Mouse (Mus musculus): Measurements from ENCODE around the gene Sh3d19. TPM values are rescaled to one million over a fixed set of nuclear protein-coding genes. Genes with fewer than 3 reads are reported as not detected.
"Not testable (repeated sequence)": the region's sequence is repeated elsewhere in the genome, so short reads cannot be mapped to it uniquely, and the experiment has no call there.

Gene Sh3d19
- polyA plus RNA-seq, 1 experiment from 2014 or later, result 15.6 TPM

GRCm38 (mm10) chr3:85952696-85953283 lies 18.1 kb upstream of the Sh3d19 start:
- Histone ChIP-seq H3K36me3 (replicated peaks) (no peaks in the 10 kb centered on the region), H3K4me2 (no peak overlapping the region), H3K4me1 (no peaks in the 10 kb centered on the region), H3K27me3 (replicated peaks) (no peaks in the 10 kb centered on the region), H3K9me3 (no peaks in the 10 kb centered on the region), H3K27ac (no peak overlapping the region), H3K4me3 (no peak overlapping the region), H3K9ac (no peak overlapping the region)
- ATAC-seq (replicated peaks), result no peak
- WGBS, result 90% methylated on average over 10 of the region's 10 CpGs

- no peak overlapping the region for H3K4me2 ChIP-seq
- no peak for ATAC-seq (replicated peaks)
- no peaks in the 10 kb centered on the region for H3K9me3 ChIP-seq
- no peak overlapping the region for H3K4me3 ChIP-seq
- H3K9ac ChIP-seq, result no peak overlapping the region
- 72% methylated on average over 9 of the region's 9 CpGs for WGBS
- H3K27ac ChIP-seq, result no peak overlapping the region
- H3K36me3 ChIP-seq (replicated peaks), result no peaks in the 10 kb centered on the region
- H3K4me1 ChIP-seq, result no peaks in the 10 kb centered on the region
- no peaks in the 10 kb centered on the region for H3K27me3 ChIP-seq (replicated peaks)
These were observed 15.6 kb upstream of the Sh3d19 start for GRCm38 (mm10) chr3:85955269-85955668.

- Histone ChIP-seq H3K36me3 (replicated peaks) (no peaks in the 10 kb centered on the region), H3K27me3 (replicated peaks) (no peaks in the 10 kb centered on the region), H3K4me3 (no peak overlapping the region), H3K4me2 (no peak overlapping the region), H3K27ac (no peak overlapping the region), H3K9me3 (no peaks in the 10 kb centered on the region), H3K9ac (no peak overlapping the region), H3K4me1 (no peaks in the 10 kb centered on the region)
- WGBS, result 83% methylated on average over 5 of the region's 5 CpGs
- ATAC-seq (replicated peaks), result no peak
These were observed 15.2 kb upstream of the Sh3d19 start for GRCm38 (mm10) chr3:85955704-85956103.

GRCm38 (mm10) chr3:85959669-85960068 lies 11.2 kb upstream of the Sh3d19 start:
- H3K9me3 ChIP-seq, result peaks cover 4% of the 10 kb centered on the region; the same call in 1 of the 2 replicates
- H3K27ac ChIP-seq, result no peak overlapping the region
- no peaks in the 10 kb centered on the region for H3K4me1 ChIP-seq
- 100% methylated on average over 1 of the region's 1 CpGs for WGBS
- H3K36me3 ChIP-seq (replicated peaks), result no peaks in the 10 kb centered on the region
- no peak overlapping the region for H3K4me3 ChIP-seq
- H3K4me2 ChIP-seq, result no peak overlapping the region
- ATAC-seq (replicated peaks), result no peak
- no peak overlapping the region for H3K9ac ChIP-seq
- no peaks in the 10 kb centered on the region for H3K27me3 ChIP-seq (replicated peaks)

- 50% methylated on average over 5 of the region's 5 CpGs for WGBS
- H3K27ac ChIP-seq, result no peak overlapping the region
- no peak for ATAC-seq (replicated peaks)
- H3K4me1 ChIP-seq, result no peaks in the 10 kb centered on the region
- no peak overlapping the region for H3K4me2 ChIP-seq
- H3K27me3 ChIP-seq (replicated peaks), result no peaks in the 10 kb centered on the region
- no peak overlapping the region for H3K4me3 ChIP-seq
- H3K9me3 ChIP-seq, result peaks cover 4% of the 10 kb centered on the region; the same call in 1 of the 2 replicates
- H3K36me3 ChIP-seq (replicated peaks), result no peaks in the 10 kb centered on the region
- H3K9ac ChIP-seq, result no peak overlapping the region
These were observed 9.8 kb upstream of the Sh3d19 start for GRCm38 (mm10) chr3:85961134-85961533.

- Histone ChIP-seq H3K4me1 (peaks cover 4% of the 10 kb centered on the region), H3K4me3 (no peak overlapping the region), H3K36me3 (replicated peaks) (no peaks in the 10 kb centered on the region), H3K9ac (no peak overlapping the region), H3K27me3 (replicated peaks) (no peaks in the 10 kb centered on the region), H3K9me3 (peaks cover 4% of the 10 kb centered on the region; the same call in 1 of the 2 replicates), H3K27ac (no peak overlapping the region), H3K4me2 (no peak overlapping the region)
- ATAC-seq (replicated peaks), result no peak
- 90% methylated on average over 4 of the region's 4 CpGs for WGBS
These were observed 5.4 kb upstream of the Sh3d19 start for GRCm38 (mm10) chr3:85965479-85965878.

- Histone ChIP-seq H3K4me3 (no peak overlapping the region), H3K27me3 (replicated peaks) (no peaks in the 10 kb centered on the region), H3K36me3 (replicated peaks) (no peaks in the 10 kb centered on the region), H3K4me2 (no peak overlapping the region), H3K9me3 (no peaks in the 10 kb centered on the region), H3K4me1 (peaks cover 16% of the 10 kb centered on the region), H3K27ac (no peak overlapping the region), H3K9ac (no peak overlapping the region)
- ATAC-seq (replicated peaks), result no peak
- WGBS, result 88% methylated on average over 8 of the region's 8 CpGs
These were observed 1.9 kb upstream of the Sh3d19 start for GRCm38 (mm10) chr3:85969040-85969439.

- 4% methylated on average over 13 of the region's 13 CpGs for WGBS
- Histone ChIP-seq H3K4me2 (peak overlapping the region; percentile 65), H3K4me3 (peak overlapping the region; percentile 64), H3K27me3 (replicated peaks) (no peaks in the 10 kb centered on the region), H3K36me3 (replicated peaks) (no peaks in the 10 kb centered on the region), H3K9ac (peak overlapping the region; percentile 79), H3K4me1 (peaks cover 16% of the 10 kb centered on the region), H3K27ac (no peak overlapping the region), H3K9me3 (no peaks in the 10 kb centered on the region)
- ATAC-seq (replicated peaks), result peak; percentile 50
These were observed 678 bp downstream of the Sh3d19 start for GRCm38 (mm10) chr3:85971599-85971975.

GRCm38 (mm10) chr3:85973376-85974140 lies 2.6 kb downstream of the Sh3d19 start:
- no peak for ATAC-seq (replicated peaks)
- Histone ChIP-seq H3K27ac (no peak overlapping the region), H3K4me1 (peaks cover 16% of the 10 kb centered on the region), H3K4me2 (no peak overlapping the region), H3K9me3 (no peaks in the 10 kb centered on the region), H3K9ac (no peak overlapping the region), H3K27me3 (replicated peaks) (no peaks in the 10 kb centered on the region), H3K36me3 (replicated peaks) (no peaks in the 10 kb centered on the region), H3K4me3 (no peak overlapping the region)
- 90% methylated on average over 10 of the region's 10 CpGs for WGBS

- H3K4me2 ChIP-seq, result no peak overlapping the region
- no peak overlapping the region for H3K9ac ChIP-seq
- ATAC-seq (replicated peaks), result no peak
- no peaks in the 10 kb centered on the region for H3K27me3 ChIP-seq (replicated peaks)
- no peaks in the 10 kb centered on the region for H3K9me3 ChIP-seq
- no peak overlapping the region for H3K4me3 ChIP-seq
- no peak overlapping the region for H3K27ac ChIP-seq
- peaks cover 21% of the 10 kb centered on the region for H3K4me1 ChIP-seq
- H3K36me3 ChIP-seq (replicated peaks), result no peaks in the 10 kb centered on the region
- WGBS, result 86% methylated on average over 4 of the region's 4 CpGs
These were observed 3.5 kb downstream of the Sh3d19 start for GRCm38 (mm10) chr3:85974451-85974850.

GRCm38 (mm10) chr3:85980036-85980435 lies 9.1 kb downstream of the Sh3d19 start:
- no peaks in the 10 kb centered on the region for H3K9me3 ChIP-seq

GRCm38 (mm10) chr3:85981761-85982160 lies 10.9 kb downstream of the Sh3d19 start:
- H3K27ac ChIP-seq; ATAC-seq (replicated peaks); H3K27me3 ChIP-seq (replicated peaks); H3K9me3 ChIP-seq; H3K4me1 ChIP-seq; H3K9ac ChIP-seq; H3K4me2 ChIP-seq; H3K4me3 ChIP-seq; H3K36me3 ChIP-seq (replicated peaks): not testable (repeated sequence)
- 81% methylated on average over 3 of the region's 3 CpGs for WGBS

More at GRCm38 (mm10) chr3:85980036-85980435, 9.1 kb downstream of the Sh3d19 start:
- ATAC-seq (replicated peaks), result no peak
- no peak overlapping the region for H3K9ac ChIP-seq
- H3K4me3 ChIP-seq, result no peak overlapping the region
- no peak overlapping the region for H3K4me2 ChIP-seq
- no peaks in the 10 kb centered on the region for H3K36me3 ChIP-seq (replicated peaks)
- WGBS, result 96% methylated on average over 4 of the region's 4 CpGs
- no peaks in the 10 kb centered on the region for H3K27me3 ChIP-seq (replicated peaks)
- H3K27ac ChIP-seq, result no peak overlapping the region
- H3K4me1 ChIP-seq, result peaks cover 5% of the 10 kb centered on the region; the same call in 1 of the 2 replicates

- no peaks in the 10 kb centered on the region for H3K4me1 ChIP-seq
- 92% methylated on average over 6 of the region's 6 CpGs for WGBS
These were observed 13.6 kb downstream of the Sh3d19 start for GRCm38 (mm10) chr3:85984537-85984936.

More at GRCm38 (mm10) chr3:85984537-85984936, 13.6 kb downstream of the Sh3d19 start:
- no peak overlapping the region for H3K27ac ChIP-seq
- H3K9me3 ChIP-seq, result no peaks in the 10 kb centered on the region
- no peaks in the 10 kb centered on the region for H3K27me3 ChIP-seq (replicated peaks)
- ATAC-seq (replicated peaks), result no peak
- no peak overlapping the region for H3K9ac ChIP-seq
- H3K4me2 ChIP-seq, result no peak overlapping the region
- no peaks in the 10 kb centered on the region for H3K36me3 ChIP-seq (replicated peaks)
- no peak overlapping the region for H3K4me3 ChIP-seq

All from midbrain, embryonic 15.5 days (tissue).